Mouse (Mus musculus): Measurements from ENCODE around the gene Sh3rf3. TPM values are rescaled to one million over a fixed set of nuclear protein-coding genes. Genes with fewer than 3 reads are reported as not detected.

The Sh3rf3 gene
- polyA plus RNA-seq, 1 experiment from 2014 or later: not detected

DNA sequence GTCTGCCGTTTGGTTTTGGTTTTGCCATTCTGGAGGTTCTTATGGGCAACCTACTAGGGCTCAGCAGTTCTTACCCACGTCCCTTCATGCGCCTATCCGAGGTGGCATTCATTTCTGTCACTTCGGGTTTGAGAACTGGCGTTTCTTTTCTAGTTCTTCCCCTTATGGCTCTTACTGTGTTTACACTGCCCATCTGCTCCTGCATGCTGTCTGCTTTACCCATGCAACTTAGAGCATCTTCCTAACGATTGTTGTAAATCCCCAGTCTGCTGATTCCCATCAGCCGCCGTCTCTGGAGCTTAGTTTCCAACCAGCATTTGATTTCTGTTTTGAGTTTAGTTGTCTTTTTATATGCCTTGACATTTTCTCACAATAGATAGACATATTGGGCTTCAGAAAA lies 189.2 kb downstream of the Sh3rf3 start:
- ATAC-seq: no peak
- 83% methylated on average over 9 of the region's 9 CpGs for WGBS (ENCODE audit: insufficient replicate concordance)

DNA sequence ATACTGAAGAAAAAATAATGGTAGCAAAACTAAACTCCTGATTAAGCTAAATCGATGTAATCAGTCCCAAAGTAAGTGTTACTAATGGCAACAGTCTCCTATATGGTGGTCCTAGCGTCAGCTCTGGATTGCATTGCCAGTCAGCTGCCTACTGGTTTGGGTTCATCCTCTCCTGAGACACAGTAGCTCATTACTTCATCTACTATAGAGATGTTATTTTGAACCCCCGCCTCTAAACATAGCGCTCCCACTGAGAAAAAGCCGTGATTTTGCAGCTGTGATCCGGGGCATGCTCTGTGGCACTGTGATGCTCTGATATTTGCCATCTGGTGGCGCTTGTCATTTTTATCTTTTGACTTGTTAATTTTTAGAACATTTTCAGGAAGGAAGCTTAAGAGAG lies 198.3 kb downstream of the Sh3rf3 start:
- Histone ChIP-seq H3K9ac (replicated peaks) (no peak overlapping the region), H3K4me2 (ENCODE audit: low read depth, low read length) (no peak overlapping the region), H3K4me3 (ENCODE audit: low read depth, low read length) (no peak overlapping the region), H3K27me3 (ENCODE audit: insufficient read depth, low read length) (no peaks in the 10 kb centered on the region), H3K4me1 (ENCODE audit: insufficient read depth) (no peaks in the 10 kb centered on the region), H3K9me3 (ENCODE audit: low read length) (no peaks in the 10 kb centered on the region), H3K36me3 (replicated peaks; ENCODE audit: insufficient read depth, low read length) (no peaks in the 10 kb centered on the region), H3K27ac (ENCODE audit: low read depth) (no peak overlapping the region)
- DNase-seq: no peak
- WGBS (ENCODE audit: insufficient replicate concordance): 74% methylated on average over 7 of the region's 7 CpGs
- no peak for TF ChIP-seq CTCF (IDR thresholded peaks at IDR 0.05; ENCODE audit: low read depth)
- no peak for TF ChIP-seq EP300 (IDR thresholded peaks at IDR 0.05; ENCODE audit: low read depth)
- no peak for ATAC-seq

More for the DNA sequence above, 189.2 kb downstream of the Sh3rf3 start:
- DNase-seq: no peak
- Histone ChIP-seq H3K36me3 (replicated peaks; ENCODE audit: insufficient read depth, low read length) (no peaks in the 10 kb centered on the region), H3K9me3 (ENCODE audit: low read length) (no peaks in the 10 kb centered on the region), H3K4me3 (ENCODE audit: low read depth, low read length) (no peak overlapping the region), H3K27me3 (ENCODE audit: insufficient read depth, low read length) (no peaks in the 10 kb centered on the region), H3K27ac (ENCODE audit: low read depth) (no peak overlapping the region), H3K9ac (replicated peaks) (no peak overlapping the region), H3K4me2 (ENCODE audit: low read depth, low read length) (no peak overlapping the region), H3K4me1 (ENCODE audit: insufficient read depth) (no peaks in the 10 kb centered on the region)
- TF ChIP-seq EP300 (IDR thresholded peaks at IDR 0.05; ENCODE audit: low read depth) (no peak), CTCF (IDR thresholded peaks at IDR 0.05; ENCODE audit: low read depth) (no peak)

DNA sequence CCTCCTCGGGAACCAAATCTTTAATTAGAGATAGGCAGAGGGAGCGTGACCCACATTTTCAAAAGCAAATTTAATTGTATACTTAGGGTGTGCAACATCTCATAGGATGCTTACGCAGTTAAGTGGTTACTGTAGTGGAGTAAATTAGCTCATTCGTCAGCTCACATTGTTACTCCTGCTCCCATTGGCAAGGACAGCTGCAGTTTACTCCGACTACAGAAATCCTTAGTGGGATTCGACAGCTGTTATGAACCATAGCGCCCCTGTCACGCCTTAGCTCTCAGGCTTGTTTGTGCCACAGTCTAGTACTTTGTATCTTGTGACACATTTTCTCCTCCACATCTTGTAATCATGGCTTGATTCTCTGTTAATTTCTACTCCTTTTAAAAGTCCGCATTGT lies 200.5 kb downstream of the Sh3rf3 start:
- 79% methylated on average over 9 of the region's 9 CpGs for WGBS (ENCODE audit: insufficient replicate concordance)
- no peaks in the 10 kb centered on the region for H3K9me3 ChIP-seq (ENCODE audit: low read length)
- no peaks in the 10 kb centered on the region for H3K4me1 ChIP-seq (ENCODE audit: insufficient read depth)
- no peak for TF ChIP-seq CTCF (IDR thresholded peaks at IDR 0.05; ENCODE audit: low read depth)
- no peak for TF ChIP-seq EP300 (IDR thresholded peaks at IDR 0.05; ENCODE audit: low read depth)
- H3K27ac ChIP-seq (ENCODE audit: low read depth): no peak overlapping the region
- ATAC-seq (no peak), DNase-seq (no peak)
- H3K27me3 ChIP-seq (ENCODE audit: insufficient read depth, low read length): no peaks in the 10 kb centered on the region
- no peak overlapping the region for H3K4me3 ChIP-seq (ENCODE audit: low read depth, low read length)
- H3K4me2 ChIP-seq (ENCODE audit: low read depth, low read length): no peak overlapping the region
- no peaks in the 10 kb centered on the region for H3K36me3 ChIP-seq (replicated peaks; ENCODE audit: insufficient read depth, low read length)
- no peak overlapping the region for H3K9ac ChIP-seq (replicated peaks)

DNA sequence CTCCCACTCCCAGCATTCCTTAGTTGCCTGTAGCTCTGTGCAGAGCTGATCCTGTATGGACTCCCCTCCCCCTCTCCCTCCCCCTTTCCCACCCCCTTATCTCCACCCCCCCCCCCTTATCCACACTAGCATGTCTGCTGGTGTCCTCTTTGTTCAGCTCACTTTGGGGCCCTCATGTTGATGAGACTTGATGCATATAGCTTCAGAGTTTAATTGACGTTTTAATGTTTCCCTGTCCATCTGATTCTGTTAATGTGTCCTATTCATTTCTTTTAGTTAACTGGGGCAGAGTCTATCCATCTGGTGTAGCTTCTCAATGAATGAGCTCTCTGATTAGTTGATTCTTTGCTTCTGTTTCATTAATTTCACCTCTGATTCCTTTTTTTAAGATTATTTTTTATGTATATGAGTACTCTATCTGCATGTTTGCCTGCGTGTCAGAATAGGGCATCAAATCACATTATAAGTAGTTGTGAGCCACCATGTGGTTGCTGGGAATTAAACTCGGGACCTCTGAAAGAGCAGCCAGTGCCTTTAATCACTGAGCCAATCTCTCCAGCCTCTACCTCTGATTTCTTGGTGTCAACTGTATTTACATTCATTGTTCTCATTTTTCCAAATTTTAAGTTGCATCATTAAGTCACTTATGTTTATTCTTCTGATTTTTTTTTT lies 206.3 kb downstream of the Sh3rf3 start:
- no peak for ATAC-seq
- Histone ChIP-seq H3K36me3 (replicated peaks; ENCODE audit: insufficient read depth, low read length) (no peaks in the 10 kb centered on the region), H3K9ac (replicated peaks) (no peak overlapping the region), H3K4me1 (ENCODE audit: insufficient read depth) (no peaks in the 10 kb centered on the region), H3K4me2 (ENCODE audit: low read depth, low read length) (no peak overlapping the region), H3K4me3 (ENCODE audit: low read depth, low read length) (no peak overlapping the region), H3K27me3 (ENCODE audit: insufficient read depth, low read length) (no peaks in the 10 kb centered on the region), H3K27ac (ENCODE audit: low read depth) (no peak overlapping the region), H3K9me3 (ENCODE audit: low read length) (no peaks in the 10 kb centered on the region)
- DNase-seq: no peak
- 60% methylated on average over 3 of the region's 3 CpGs for WGBS (ENCODE audit: insufficient replicate concordance)
- TF ChIP-seq CTCF (IDR thresholded peaks at IDR 0.05; ENCODE audit: low read depth) (no peak), EP300 (IDR thresholded peaks at IDR 0.05; ENCODE audit: low read depth) (no peak)

GRCm38 (mm10) chr10:59050434-59050833 lies 237.3 kb downstream of the Sh3rf3 start:
- no peaks in the 10 kb centered on the region for H3K27me3 ChIP-seq (ENCODE audit: insufficient read depth, low read length)
- H3K4me3 ChIP-seq (ENCODE audit: low read depth, low read length): no peak overlapping the region
- no peak overlapping the region for H3K4me2 ChIP-seq (ENCODE audit: low read depth, low read length)
- no peaks in the 10 kb centered on the region for H3K4me1 ChIP-seq (ENCODE audit: insufficient read depth)
- no peak overlapping the region for H3K27ac ChIP-seq (ENCODE audit: low read depth)
- DNase-seq (no peak), ATAC-seq (no peak)
- no peaks in the 10 kb centered on the region for H3K36me3 ChIP-seq (replicated peaks; ENCODE audit: insufficient read depth, low read length)
- WGBS (ENCODE audit: insufficient replicate concordance): 70% methylated on average over 4 of the region's 4 CpGs
- H3K9ac ChIP-seq (replicated peaks): no peak overlapping the region
- H3K9me3 ChIP-seq (ENCODE audit: low read length): no peaks in the 10 kb centered on the region
- no peak for TF ChIP-seq CTCF (IDR thresholded peaks at IDR 0.05; ENCODE audit: low read depth)
- TF ChIP-seq EP300 (IDR thresholded peaks at IDR 0.05; ENCODE audit: low read depth): no peak

DNA sequence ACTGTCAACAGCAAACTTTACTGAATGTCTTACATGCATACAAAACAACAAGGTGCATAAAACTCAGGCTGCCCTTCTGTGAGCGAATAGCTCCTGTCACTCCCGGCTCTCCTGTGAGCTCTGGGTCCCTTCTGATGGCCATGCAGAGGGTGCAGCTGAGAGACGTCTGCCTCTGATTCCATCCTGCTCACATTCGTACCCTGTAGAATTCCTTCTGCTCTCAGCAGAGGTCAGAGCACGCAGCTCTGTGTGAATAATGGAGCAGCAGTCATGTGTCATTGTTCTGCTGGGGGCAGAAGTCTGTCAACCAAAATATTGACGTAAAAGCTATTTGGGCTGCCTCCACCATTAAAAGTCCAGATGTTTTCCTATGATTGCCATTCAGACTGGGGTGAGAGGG lies 243.1 kb downstream of the Sh3rf3 start:
- Histone ChIP-seq H3K4me3 (ENCODE audit: low read depth, low read length) (no peak overlapping the region), H3K9ac (replicated peaks) (no peak overlapping the region), H3K9me3 (ENCODE audit: low read length) (no peaks in the 10 kb centered on the region), H3K27ac (ENCODE audit: low read depth) (no peak overlapping the region), H3K4me2 (ENCODE audit: low read depth, low read length) (no peak overlapping the region), H3K27me3 (ENCODE audit: insufficient read depth, low read length) (no peaks in the 10 kb centered on the region), H3K4me1 (ENCODE audit: insufficient read depth) (no peaks in the 10 kb centered on the region), H3K36me3 (replicated peaks; ENCODE audit: insufficient read depth, low read length) (no peaks in the 10 kb centered on the region)
- 63% methylated on average over 6 of the region's 6 CpGs for WGBS (ENCODE audit: insufficient replicate concordance)
- DNase-seq (peak; percentile 5), ATAC-seq (no peak)
- TF ChIP-seq CTCF (IDR thresholded peaks at IDR 0.05; ENCODE audit: low read depth) (no peak), EP300 (IDR thresholded peaks at IDR 0.05; ENCODE audit: low read depth) (no peak)
